Mouse (Mus musculus) bone marrow, adult 2 months (tissue): ENCODE results near the gene Gm9508. TPM values are rescaled to one million over a fixed set of nuclear protein-coding genes. Genes with fewer than 3 reads are reported as not detected.
A peak's percentile ranks its signal among the peaks of the same experiment; 100 is the strongest.
"Not testable (repeated sequence)": the region's sequence is repeated elsewhere in the genome, so short reads cannot be mapped to it uniquely, and the experiment has no call there.

Experiments used
- H3K27ac ChIP-seq: fragments of 200-500 bp; 2 replicates; pipeline ENCODE4 v1.5.1; 2012; ENCODE audit warnings: low read depth, mild to moderate bottlenecking, control low read depth, inconsistent platforms, low read length; ENCODE audit not compliant: control insufficient read depth, poor library complexity, insufficient read depth
- H3K4me1 ChIP-seq: fragments of 200-500 bp; 2 replicates; pipeline ENCODE4 v1.6.1; 2011; ENCODE audit warnings: low read length; ENCODE audit not compliant: control insufficient read depth, insufficient read depth
- H3K4me3 ChIP-seq: fragments of 200-500 bp; replicated peaks from 2 replicates; pipeline ENCODE3; 2011; ENCODE audit warnings: mild to moderate bottlenecking, low read depth, low read length, control low read depth; ENCODE audit not compliant: control insufficient read depth
- CTCF ChIP-seq: fragments of 200-500 bp; IDR thresholded peaks from 2 replicates; pipeline ENCODE4 v1.5.1; 2011; ENCODE audit warnings: low read length, control low read depth; ENCODE audit not compliant: control insufficient read depth, insufficient read depth
- POLR2A ChIP-seq: fragments of 200-500 bp; IDR thresholded peaks from 2 replicates; pipeline ENCODE4 v1.6.1; 2011; ENCODE audit warnings: low read depth, mild to moderate bottlenecking, control low read depth, low read length, borderline replicate concordance; ENCODE audit not compliant: control insufficient read depth
- WGBS: fragments of 180-500 bp; shearing (Covaris S2); methylation state at CpG from one replicate; pipeline ENCODE4 v1.1.7; 2018; 5-methylcytosine and 5-hydroxymethylcytosine counted together
- polyA plus RNA-seq: library from polyadenylated mRNA; stranded (reverse); fragments of >200 nt; gene quantifications from 2 replicates; pipeline ENCODE4 v1.2.4, GENCODE M21; 2011; ENCODE audit warnings: low replicate concordance; ENCODE audit not compliant: missing spikeins, insufficient read depth, insufficient read length

Gene Gm9508
- polyA plus RNA-seq: not detected in 2 replicates

- no peak within 1 kb of the TSS for H3K4me3 ChIP-seq
- TF ChIP-seq POLR2A (no peak), CTCF (no peak)
- WGBS: 50% methylated on average over 4 of the region's 4 CpGs
- H3K4me1 ChIP-seq: no peaks in the 10 kb centered on the region
- no peak within 1 kb of the TSS for H3K27ac ChIP-seq
Measured at GRCm38 (mm10) chr10:77697133-77697532, at the start of gene Gm9508. Gene Gm9508 (minus strand): TSS chr10:77697233.

GRCm38 (mm10) chr10:77741924-77742688 is 45.1 kb upstream of the Gm9508 start, which contains the start of gene Gm18596:
Gene Gm18596 (minus strand): TSS chr10:77742638.
- WGBS: 59% methylated on average over 5 of the region's 5 CpGs
- not testable (repeated sequence) for H3K27ac ChIP-seq, H3K4me3 ChIP-seq, H3K4me1 ChIP-seq

- Histone ChIP-seq H3K4me1 (no peaks in the 10 kb centered on the region), H3K27ac (no peak overlapping the region), H3K4me3 (no peak overlapping the region)
- WGBS: 47% methylated on average over 4 of the region's 4 CpGs
- TF ChIP-seq POLR2A (no peak), CTCF (no peak)
Measured at GRCm38 (mm10) chr10:77738929-77739328, 41.9 kb upstream of the Gm9508 start.

GRCm38 (mm10) chr10:77735928-77736327 is 38.9 kb upstream of the Gm9508 start:
- Histone ChIP-seq H3K27ac (no peak overlapping the region), H3K4me3 (no peak overlapping the region), H3K4me1 (no peaks in the 10 kb centered on the region)
- 76% methylated on average over 1 of the region's 1 CpGs for WGBS
- no peak for TF ChIP-seq CTCF
- TF ChIP-seq POLR2A: no peak

- 53% methylated on average over 4 of the region's 4 CpGs for WGBS
- Histone ChIP-seq H3K4me3 (no peak overlapping the region), H3K4me1 (no peaks in the 10 kb centered on the region), H3K27ac (no peak overlapping the region)
- TF ChIP-seq CTCF: peak; percentile 66
- TF ChIP-seq POLR2A: no peak
Measured at GRCm38 (mm10) chr10:77729241-77729640, 32.2 kb upstream of the Gm9508 start.

- 64% methylated on average over 4 of the region's 4 CpGs for WGBS
- no peaks in the 10 kb centered on the region for H3K4me1 ChIP-seq
- TF ChIP-seq POLR2A (no peak), CTCF (no peak)
- no peak overlapping the region for H3K4me3 ChIP-seq
- no peak overlapping the region for H3K27ac ChIP-seq
Measured at GRCm38 (mm10) chr10:77728280-77728679, 31.2 kb upstream of the Gm9508 start.

GRCm38 (mm10) chr10:77726186-77726585 is 29.2 kb upstream of the Gm9508 start, which contains the start of gene Gm10100:
Gene Gm10100 (plus strand): TSS chr10:77726486.
- TF ChIP-seq POLR2A: no peak
- TF ChIP-seq CTCF: no peak
- 34% methylated on average over 3 of the region's 3 CpGs for WGBS
- no peaks in the 10 kb centered on the region for H3K4me1 ChIP-seq
- no peak within 1 kb of the TSS for H3K27ac ChIP-seq
- H3K4me3 ChIP-seq: no peak within 1 kb of the TSS

- WGBS: 73% methylated on average over 8 of the region's 8 CpGs
Measured at GRCm38 (mm10) chr10:77724855-77725254, 27.8 kb upstream of the Gm9508 start.

GRCm38 (mm10) chr10:77720299-77720698 is 23.3 kb upstream of the Gm9508 start, which contains the start of gene Krtap12-1:
Gene Krtap12-1 (plus strand): TSS chr10:77720599.
- H3K4me3 ChIP-seq, H3K4me1 ChIP-seq: not testable (repeated sequence)
- WGBS: 86% methylated on average over 1 of the region's 1 CpGs

More at GRCm38 (mm10) chr10:77724855-77725254, 27.8 kb upstream of the Gm9508 start:
- Histone ChIP-seq H3K27ac (no peak overlapping the region; the same call in 1 of the 2 replicates), H3K4me1 (no peaks in the 10 kb centered on the region), H3K4me3 (no peak overlapping the region)
- TF ChIP-seq CTCF (peak; percentile 29; the same call in 1 of the 2 replicates), POLR2A (no peak)

More at GRCm38 (mm10) chr10:77720299-77720698, 23.3 kb upstream of the Gm9508 start, which contains the start of gene Krtap12-1:
- not testable (repeated sequence) for H3K27ac ChIP-seq
